Mouse (Mus musculus) frontal cortex, postnatal 25 days (tissue): Measurements from ENCODE around the gene Raver1.
A peak's percentile ranks its signal among the peaks of the same experiment; 100 is the strongest.

Experiments used
- DNase-seq, 2 experiments: peaks; one replicate each; pipeline ENCODE4 v3.0.0; 2022; ENCODE audit warnings: low spot score in 2 of 2

Gene Raver1

DNA sequence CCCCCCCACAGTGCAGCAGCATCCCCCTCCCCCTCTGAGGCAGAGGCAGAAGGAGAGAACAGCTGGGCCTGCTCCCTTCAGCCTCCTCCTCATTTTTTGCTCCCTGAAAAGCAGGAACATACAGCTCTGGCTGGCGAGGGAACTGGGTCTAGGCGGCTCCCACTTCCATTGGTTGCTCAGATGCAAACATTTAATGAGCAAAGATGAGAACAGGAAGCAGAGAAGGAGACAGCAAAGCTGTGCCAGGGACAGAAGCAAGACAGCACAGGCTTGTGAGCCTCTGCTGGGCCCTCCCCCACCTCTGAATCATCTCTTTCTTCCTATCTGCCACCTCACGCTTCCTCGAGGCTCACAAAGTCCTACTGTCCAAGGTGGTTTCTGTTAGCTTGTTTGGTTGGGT lies 50.5 kb downstream of the Raver1 start:
- DNase-seq, result peak in 1 of 2 experiments; percentile 57

DNA sequence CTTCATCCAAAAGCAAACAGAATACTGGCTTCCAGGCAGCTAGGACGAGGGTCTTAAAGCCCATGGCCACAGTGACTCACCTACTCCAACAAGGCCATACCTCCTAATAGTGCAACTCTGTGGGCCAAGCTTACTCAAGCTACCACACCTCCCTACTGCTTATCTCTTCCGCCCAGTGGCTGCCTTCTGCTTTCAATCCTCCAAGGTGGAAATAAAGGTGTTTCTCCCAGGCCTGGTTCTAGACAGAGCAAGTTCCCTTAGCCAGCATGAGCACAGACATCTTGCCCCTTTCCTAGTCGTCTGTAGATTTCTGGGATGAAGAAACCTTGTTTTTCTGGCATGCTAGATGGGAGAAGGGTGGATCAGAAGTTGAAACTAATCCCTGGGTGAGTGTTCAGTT lies 52.0 kb downstream of the Raver1 start:
- DNase-seq, result no peak

DNA sequence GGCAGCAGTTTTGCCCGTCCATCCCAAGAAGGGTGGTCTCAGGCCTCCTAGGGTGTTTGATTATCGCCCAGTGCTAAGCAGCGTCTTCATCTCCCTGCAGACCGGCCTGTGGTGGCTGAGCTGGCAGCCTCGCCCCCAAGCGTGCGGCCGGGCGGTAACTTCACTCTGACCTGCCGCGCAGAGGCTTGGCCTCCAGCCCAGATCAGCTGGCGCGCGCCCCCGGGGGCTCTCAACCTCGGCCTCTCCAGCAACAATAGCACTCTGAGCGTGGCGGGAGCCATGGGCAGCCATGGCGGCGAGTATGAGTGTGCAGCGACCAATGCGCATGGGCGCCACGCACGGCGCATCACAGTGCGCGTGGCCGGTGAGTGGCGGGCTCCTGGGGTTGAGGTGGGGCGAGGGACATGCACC lies 54.3 kb downstream of the Raver1 start:
- DNase-seq, result no peak

DNA sequence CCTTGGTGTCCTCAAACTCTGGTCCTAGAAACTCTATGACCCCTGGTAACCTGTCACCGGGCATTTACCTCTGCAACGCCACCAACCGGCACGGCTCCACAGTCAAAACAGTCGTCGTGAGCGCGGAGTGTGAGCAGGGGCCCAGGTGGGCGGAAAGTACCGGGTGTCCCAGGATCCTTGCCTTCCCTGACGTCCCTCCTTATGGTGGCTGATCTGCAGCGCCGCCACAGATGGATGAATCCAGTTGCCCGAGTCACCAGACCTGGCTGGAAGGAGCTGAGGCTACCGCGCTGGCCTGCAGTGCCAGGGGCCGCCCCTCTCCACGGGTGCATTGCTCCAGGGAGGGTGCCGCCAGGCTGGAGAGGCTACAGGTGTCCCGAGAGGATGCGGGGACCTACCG lies 55.1 kb downstream of the Raver1 start:
- DNase-seq, result no peak

DNA sequence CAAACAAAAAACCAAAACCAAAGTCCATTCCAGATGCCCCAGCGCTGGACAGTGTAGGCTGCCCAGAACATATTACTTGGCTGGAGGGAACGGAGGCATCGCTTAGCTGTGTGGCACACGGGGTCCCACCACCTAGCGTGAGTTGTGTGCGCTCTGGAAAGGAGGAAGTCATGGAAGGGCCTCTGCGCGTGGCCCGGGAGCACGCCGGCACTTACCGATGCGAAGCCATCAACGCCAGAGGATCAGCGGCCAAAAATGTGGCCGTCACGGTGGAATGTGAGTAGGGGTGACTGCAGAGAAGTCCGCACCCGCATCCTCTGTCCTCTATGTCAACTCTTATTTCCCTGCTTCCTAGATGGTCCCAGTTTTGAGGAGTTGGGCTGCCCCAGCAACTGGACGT lies 55.6 kb downstream of the Raver1 start:
- DNase-seq, result no peak

DNA sequence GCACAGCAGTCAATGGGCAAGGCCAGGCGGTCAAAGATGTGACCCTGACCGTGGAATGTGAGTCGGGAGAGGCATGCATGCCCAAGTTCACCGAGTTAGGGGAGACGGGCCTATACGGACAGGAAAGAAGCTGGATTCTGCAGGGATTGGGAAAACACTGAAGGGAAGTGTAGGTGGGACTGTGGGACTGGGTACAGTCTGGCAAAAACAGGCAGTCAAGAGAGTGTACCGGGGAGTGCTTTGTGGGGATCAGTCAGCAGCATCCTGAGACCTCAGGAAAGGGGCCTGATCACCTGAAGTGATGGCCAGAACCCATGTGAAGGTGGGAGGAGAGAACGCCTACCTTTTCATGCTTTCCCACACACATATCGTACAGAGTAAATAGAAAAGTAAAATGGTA lies 56.2 kb downstream of the Raver1 start:
- no peak for DNase-seq

DNA sequence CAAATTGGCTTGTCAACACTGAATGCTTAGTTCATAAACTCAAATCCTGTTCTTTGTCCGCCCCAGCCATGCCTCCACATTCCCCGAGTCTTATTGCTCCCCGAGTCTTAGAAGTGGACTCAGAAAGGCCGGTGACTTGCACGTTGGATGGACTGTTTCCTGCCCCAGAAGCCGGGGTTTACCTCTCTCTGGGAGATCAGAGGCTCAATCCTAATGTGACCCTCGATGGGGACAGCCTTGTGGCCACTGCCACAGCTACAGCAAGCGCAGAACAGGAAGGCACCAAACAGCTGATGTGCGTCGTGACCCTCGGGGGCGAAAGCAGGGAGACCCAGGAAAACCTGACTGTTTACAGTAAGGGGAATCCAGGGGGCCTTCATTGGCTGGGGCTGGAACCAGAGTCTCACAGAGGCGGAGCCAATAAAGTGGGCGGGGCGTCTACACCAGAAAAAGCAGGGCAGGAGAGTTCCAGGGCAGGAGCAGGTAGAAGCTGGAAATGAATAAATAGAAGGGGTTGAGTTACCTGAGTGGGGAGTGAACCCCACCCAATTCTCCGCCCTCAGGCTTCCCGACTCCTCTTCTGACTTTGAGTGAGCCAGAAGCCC lies 57.2 kb downstream of the Raver1 start:
- DNase-seq, result no peak

DNA sequence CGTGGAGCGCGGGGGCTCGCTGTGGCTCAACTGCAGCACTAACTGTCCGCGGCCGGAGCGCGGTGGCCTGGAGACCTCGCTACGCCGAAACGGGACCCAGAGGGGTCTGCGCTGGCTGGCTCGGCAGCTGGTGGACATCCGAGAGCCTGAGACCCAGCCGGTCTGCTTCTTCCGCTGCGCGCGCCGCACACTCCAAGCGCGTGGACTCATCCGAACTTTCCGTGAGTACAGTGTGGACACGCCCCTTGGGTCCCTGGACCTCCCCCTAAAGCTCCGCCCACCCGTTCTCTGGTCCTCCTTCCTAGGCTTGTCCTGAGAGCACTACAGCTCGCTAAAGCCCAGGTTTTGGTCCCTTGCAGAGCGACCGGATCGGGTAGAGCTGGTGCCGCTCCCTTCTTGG lies 58.7 kb downstream of the Raver1 start:
- no peak for DNase-seq

DNA sequence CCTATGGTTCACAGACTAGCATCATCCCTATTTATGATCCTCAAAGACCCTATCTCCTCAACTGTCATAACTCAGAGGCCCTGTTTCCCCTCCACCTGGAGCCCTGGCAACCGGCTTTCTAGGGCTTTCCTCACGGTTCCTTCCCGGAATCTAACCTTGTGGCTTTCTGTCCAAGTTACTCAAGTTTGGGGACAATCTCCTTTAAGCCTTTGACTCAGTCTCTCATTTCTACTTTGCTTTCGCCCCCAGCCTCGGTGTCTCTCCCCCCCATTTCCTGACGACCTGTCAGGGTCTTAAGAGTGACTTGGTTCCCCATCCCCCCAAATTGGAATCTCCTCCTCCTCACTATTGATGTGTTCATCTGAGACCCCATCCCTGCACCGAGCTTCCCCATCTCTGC lies 59.3 kb downstream of the Raver1 start:
- DNase-seq, result no peak

DNA sequence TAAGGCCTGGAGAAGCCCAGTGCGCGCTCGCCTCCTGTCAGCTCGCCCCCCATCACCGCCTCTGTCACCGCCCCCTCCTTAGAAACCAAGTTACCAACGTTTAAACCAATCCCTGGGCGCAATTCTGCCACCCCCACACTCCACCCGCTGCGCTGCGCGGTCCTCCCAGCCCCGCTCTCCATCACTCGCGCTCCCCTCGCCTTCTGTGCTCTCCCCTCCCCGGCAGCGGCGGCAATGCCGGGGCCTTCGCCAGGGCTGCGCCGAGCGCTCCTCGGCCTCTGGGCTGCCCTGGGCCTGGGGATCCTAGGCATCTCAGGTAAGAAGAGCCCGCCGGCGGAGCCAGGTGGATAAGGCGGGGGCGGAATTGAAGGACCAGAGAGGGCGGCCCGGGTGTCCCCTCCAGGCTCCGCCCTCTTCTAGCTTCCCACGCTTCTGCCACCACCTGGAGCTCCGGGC lies 59.9 kb downstream of the Raver1 start, which contains the start of gene Icam5:
Icam5 (plus strand) TSS at position 178 of the 456 bp plus-strand sequence.
- DNase-seq, result peak in 1 of 2 experiments; percentile 65

DNA sequence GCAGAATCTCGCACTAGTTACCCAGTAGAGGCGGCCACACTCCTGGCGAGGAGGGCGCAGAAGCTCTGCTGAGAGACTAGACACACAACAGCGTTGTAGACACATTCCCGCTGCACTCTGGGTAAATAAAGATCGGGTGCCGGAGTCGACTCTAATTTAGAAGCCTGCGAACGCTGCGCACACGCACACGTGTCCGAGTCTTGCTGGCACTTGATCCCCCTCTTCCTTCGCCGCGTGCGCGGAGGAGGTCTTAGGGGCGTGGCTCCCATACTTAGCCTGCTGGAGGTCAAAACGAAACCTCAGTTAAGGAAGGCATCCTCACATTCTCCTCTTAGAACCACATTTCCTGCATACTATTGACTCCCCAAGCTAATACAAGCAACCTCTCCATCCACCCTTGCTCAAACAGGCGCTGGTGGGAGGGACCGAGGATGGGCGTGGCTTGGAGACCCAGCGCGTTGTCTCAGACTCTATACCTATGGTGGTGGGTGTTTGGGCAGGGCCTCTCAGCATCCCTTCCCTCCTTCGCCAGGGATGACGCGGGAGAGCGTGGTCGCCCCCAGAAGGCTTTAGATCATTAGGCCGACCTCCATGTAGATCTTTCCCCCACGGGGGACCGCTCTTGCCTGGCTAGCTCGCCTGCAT lies 60.4 kb downstream of the Raver1 start:
- DNase-seq, result peak; percentile 59 to 74

DNA sequence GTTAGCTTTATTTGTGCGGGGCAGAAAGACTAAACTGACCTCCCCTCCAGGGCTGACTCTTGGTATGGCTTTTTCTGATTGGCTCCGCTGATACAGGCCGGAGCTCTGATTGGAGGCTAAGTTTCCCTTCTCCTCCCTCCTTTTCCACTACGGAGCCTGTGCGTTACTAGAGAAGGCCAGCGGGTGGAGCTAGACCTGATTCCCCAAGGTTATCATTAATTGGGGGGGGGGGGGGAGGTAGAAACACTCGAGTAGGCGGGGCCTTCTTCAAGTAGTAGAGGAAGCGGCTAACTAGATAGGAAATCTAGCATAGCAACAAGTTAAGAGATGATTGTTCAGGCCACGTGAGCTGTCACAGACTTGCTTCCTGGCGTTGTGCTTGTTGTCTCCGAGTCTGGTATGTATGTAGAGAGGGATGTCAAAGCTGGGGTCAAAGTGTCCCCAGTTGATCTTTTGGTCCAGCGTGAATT lies 61.0 kb downstream of the Raver1 start:
- DNase-seq, result peak in 1 of 2 experiments; percentile 71

DNA sequence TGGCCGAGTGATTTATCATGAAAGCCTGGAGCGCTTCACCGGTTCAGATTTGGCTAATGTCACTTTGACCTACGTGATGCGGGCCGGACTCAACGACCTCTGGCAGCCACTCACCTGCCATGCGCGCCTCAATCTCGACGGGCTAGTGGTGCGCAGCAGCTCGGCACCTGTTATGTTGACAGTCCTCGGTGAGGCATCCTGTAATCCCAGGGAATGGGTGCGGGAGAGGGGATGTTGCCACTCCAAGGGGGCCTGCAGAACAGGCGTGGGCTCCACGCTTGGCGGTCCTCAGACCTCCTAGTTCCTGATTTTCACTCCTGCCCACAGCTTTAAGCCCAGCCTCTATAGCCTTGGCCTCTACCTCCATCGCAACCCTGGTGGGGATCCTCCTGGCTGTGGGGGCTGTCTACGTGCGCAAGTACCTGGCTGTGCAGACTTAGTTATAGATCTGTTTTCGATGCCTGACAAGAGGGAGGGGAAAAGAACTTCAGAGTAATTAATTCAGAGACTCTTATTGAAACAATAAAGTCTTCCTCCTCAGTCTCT lies 61.7 kb downstream of the Raver1 start:
- no peak for DNase-seq

DNA sequence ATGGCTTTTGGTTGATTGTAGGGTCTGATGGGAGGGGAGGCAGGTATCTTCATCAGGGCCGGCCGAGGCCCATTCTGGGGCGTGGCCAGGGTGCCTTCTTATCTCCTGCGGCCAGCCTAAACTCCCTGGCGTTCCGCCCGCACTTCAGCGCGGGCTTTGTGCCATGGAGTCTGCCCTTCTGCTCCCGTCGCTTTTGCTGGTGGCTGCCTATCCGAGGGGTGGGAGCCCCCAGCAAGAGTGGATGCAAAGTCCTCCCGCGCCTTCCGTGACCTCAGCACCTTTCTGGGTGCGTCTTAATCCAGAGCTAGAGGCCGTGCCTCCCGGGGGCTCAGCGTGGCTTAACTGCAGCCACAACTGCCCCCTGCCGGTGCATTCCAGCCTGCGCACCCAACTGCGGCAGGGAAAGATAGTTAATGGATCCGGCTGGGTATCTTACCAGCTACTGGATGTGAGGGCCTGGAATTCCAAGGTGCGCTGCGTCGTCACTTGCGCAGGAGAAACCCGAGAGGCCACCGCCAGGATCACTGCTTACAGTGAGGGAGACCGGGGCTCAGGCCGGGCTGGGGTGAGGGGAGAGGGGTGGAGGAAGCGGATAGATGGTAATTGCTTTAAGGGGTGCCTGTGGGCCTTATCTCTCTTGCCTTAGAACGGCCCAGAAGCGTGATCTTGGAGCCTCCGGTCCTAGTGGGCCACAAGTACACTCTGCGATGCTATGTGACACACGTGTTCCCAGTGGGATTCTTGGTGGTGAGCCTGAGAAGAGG lies 62.3 kb downstream of the Raver1 start, which contains the start of gene Icam4:
Icam4 (plus strand) TSS at position 83 of the 764 bp plus-strand sequence.
- DNase-seq, result peak in 1 of 2 experiments; percentile 63

DNA sequence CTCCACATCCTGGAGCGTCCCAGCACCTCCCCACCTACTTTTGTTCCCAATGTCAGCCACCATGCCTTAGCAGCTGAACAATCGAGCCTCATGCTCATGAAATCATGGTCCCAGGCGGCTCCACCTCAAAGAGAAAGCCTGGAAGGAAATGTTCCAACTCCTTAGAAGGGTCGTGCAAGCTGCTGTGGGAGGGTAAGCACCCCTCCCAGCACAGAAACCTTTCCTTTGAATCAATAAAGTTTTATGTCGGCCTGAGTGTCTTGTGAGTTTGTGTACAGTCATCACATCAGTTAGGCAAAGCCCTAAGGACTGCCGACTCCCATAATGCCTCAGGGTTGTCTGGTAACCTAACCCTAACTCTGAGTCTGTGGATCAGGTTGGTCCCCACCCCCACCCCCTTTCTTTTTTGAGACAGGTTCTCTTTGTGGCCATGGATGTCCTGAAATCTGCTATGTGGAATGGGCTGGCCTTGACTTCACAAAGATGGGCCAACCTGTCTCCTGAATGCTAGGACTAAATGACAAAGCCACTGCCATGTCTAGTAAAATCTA lies 63.2 kb downstream of the Raver1 start:
- no peak for DNase-seq

DNA sequence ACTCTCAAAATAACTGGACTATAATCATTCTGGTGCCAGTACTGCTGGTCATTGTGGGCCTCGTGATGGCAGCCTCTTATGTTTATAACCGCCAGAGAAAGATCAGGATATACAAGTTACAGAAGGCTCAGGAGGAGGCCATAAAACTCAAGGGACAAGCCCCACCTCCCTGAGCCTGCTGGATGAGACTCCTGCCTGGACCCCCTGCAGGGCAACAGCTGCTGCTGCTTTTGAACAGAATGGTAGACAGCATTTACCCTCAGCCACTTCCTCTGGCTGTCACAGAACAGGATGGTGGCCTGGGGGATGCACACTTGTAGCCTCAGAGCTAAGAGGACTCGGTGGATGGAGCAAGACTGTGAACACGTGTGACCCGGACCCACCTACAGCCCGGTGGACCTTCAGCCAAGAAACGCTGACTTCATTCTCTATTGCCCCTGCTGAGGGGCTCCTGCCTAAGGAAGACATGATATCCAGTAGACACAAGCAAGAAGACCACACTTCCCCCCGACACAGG lies 64.0 kb downstream of the Raver1 start:
- no peak for DNase-seq

DNA sequence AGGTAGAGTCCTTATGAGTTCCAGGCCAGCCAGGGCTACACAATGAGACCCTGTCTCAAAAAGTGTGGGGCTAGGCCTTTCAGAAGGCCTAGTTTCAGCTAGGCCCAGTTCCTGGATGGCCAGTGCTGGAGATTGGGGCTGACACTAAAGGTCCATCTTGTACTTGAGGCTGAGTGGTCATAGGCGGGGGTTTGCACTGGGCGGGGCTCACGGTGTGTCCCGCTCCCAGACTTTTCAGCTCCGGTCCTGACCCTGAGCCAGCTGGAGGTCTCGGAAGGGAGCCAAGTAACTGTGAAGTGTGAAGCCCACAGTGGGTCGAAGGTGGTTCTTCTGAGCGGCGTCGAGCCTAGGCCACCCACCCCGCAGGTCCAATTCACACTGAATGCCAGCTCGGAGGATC lies 65.0 kb downstream of the Raver1 start:
- DNase-seq, result no peak

DNA sequence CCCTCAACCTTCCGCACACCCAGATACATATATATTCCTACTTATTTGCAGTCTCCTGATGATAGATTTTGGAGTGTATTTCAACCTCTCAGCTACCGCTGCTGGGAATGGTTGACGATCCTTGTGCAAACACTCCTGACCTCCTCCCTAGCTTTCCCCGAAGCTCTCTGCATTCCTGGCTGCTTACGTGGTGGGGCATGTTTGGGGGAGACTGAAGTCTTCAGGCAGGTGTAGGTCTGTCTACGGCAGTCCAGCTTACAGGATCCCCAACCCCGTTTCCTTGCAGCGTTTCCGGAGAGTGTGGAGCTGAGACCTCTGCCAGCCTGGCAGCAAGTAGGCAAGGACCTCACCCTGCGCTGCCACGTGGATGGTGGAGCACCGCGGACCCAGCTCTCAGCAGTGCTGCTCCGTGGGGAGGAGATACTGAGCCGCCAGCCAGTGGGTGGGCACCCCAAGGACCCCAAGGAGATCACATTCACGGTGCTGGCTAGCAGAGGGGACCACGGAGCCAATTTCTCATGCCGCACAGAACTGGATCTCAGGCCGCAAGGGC lies 66.5 kb downstream of the Raver1 start:
- DNase-seq, result no peak
